17 mouse cellular contexts compared by ENCODE assay signal in the genomic region with DNA sequence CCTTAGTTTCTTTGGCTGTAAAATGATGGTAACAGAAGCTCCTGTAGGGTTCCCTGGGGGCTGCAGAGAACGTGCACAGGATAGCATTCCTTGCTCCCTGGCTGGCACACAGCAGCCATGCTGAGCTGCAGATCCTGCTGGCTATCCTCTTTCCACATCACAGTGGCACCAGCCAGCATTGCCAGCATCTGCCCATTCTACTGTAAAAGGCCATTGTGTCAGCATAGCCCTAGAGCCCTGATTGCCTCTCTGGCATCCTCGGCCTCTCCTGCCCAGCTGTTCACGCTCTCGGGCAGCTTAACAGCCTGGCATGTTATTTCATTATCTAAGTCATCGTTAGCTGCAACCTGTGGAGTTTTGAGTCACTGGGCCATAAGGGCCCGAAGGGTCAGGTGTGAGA.
DNase-seq lines count a peak whose midpoint lies in the region; ATAC-seq lines count a peak whose summit lies in the region.
"Had no signal": no experiment of that assay in that cellular context is flagged by ENCODE, and none has a peak within 500 bp of the region (broad histone marks: within the 10 kb centered on the region; RNA-seq: fewer than 3 reads in every experiment).

No protein-coding gene starts in this region.

- H3K4me1 ChIP-seq in hindbrain, embryonic 13.5 days (replicated peaks) = peaks cover 28% of the 10 kb centered on the region
- H3K4me1 ChIP-seq in hindbrain, embryonic 11.5 days (replicated peaks; ENCODE audit: control insufficient read depth, insufficient read depth, low read length) = peaks cover 3% of the 10 kb centered on the region; the same call in 1 of the 2 replicates
- H3K4me1 ChIP-seq in midbrain, embryonic 15.5 days = peaks cover 9% of the 10 kb centered on the region

- no peak for DNase-seq in hindbrain, embryonic 11.5 days (ENCODE audit: low spot score)
- DNase-seq in MN1 (ENCODE audit: low spot score) = peak; percentile 7
- peak; percentile 65 for DNase-seq in brain, adult 2 months (ENCODE audit: low read depth, low spot score)
- DNase-seq in embryo, embryonic 11 days = no peak
- DNase-seq: cerebellum, adult 11-12 months; heart, adult 11 months; heart, postnatal 4 days; kidney, postnatal 10 days; liver, postnatal 0 days; lung, postnatal 14 days; right cerebral cortex, postnatal 25 days had no signal

- peak overlapping the region; percentile 50 for H3K27ac ChIP-seq in hindbrain, embryonic 13.5 days
- no peak overlapping the region for H3K27ac ChIP-seq in hindbrain, embryonic 11.5 days (ENCODE audit: low read depth, low read length)
- no peak overlapping the region for H3K27ac ChIP-seq in midbrain, embryonic 15.5 days
- H3K27ac ChIP-seq: stomach, postnatal 0 days had no signal

- 59% methylated on average over 6 of the region's 6 CpGs for WGBS in hindbrain, embryonic 13.5 days
- WGBS in hindbrain, embryonic 11.5 days = 75% methylated on average over 6 of the region's 6 CpGs
- 60% methylated on average over 6 of the region's 6 CpGs for WGBS in midbrain, embryonic 15.5 days

- 0 out of 2 replicates have a peak, but pooled peaks cover 4% of the 10 kb centered on the region for H3K36me3 ChIP-seq in hindbrain, embryonic 13.5 days
- no peaks in the 10 kb centered on the region for H3K36me3 ChIP-seq in hindbrain, embryonic 11.5 days (ENCODE audit: control insufficient read depth, insufficient read depth, low read length)
- no peaks in the 10 kb centered on the region for H3K36me3 ChIP-seq in midbrain, embryonic 15.5 days (replicated peaks)

- no peak overlapping the region for H3K4me2 ChIP-seq in hindbrain, embryonic 13.5 days
- H3K4me2 ChIP-seq in hindbrain, embryonic 11.5 days (replicated peaks; ENCODE audit: low read depth, low read length) = no peak overlapping the region
- H3K4me2 ChIP-seq in midbrain, embryonic 15.5 days = no peak overlapping the region
- H3K4me2 ChIP-seq: forebrain, embryonic 13.5 days had no signal

- H3K9ac ChIP-seq in hindbrain, embryonic 13.5 days = no peak overlapping the region
- H3K9ac ChIP-seq in hindbrain, embryonic 11.5 days (ENCODE audit: low read depth, low read length) = no peak overlapping the region
- H3K9ac ChIP-seq in midbrain, embryonic 15.5 days = no peak overlapping the region
- H3K9ac ChIP-seq: forebrain, embryonic 13.5 days; liver, postnatal 0 days had no signal

- H3K4me3 ChIP-seq in hindbrain, embryonic 13.5 days = no peak overlapping the region
- H3K4me3 ChIP-seq in hindbrain, embryonic 11.5 days (ENCODE audit: low read depth, low read length) = no peak overlapping the region
- H3K4me3 ChIP-seq in midbrain, embryonic 15.5 days = no peak overlapping the region
- H3K4me3 ChIP-seq: forebrain, embryonic 13.5 days had no signal

- no peaks in the 10 kb centered on the region for H3K9me3 ChIP-seq in hindbrain, embryonic 13.5 days
- H3K9me3 ChIP-seq in hindbrain, embryonic 11.5 days (ENCODE audit: control insufficient read depth, low read length) = no peaks in the 10 kb centered on the region
- no peaks in the 10 kb centered on the region for H3K9me3 ChIP-seq in midbrain, embryonic 15.5 days
- H3K9me3 ChIP-seq: forebrain, embryonic 13.5 days had no signal

- no peaks in the 10 kb centered on the region for H3K27me3 ChIP-seq in hindbrain, embryonic 13.5 days
- H3K27me3 ChIP-seq in hindbrain, embryonic 11.5 days (ENCODE audit: control insufficient read depth, insufficient read depth, low read length) = no peaks in the 10 kb centered on the region
- H3K27me3 ChIP-seq in midbrain, embryonic 15.5 days (replicated peaks) = no peaks in the 10 kb centered on the region
- H3K27me3 ChIP-seq: forebrain, embryonic 13.5 days had no signal

- ATAC-seq in hindbrain, embryonic 13.5 days (ENCODE audit: low FRiP score) = peak; percentile 40; the same call in 1 of the 2 replicates
- no peak for ATAC-seq in hindbrain, embryonic 11.5 days (ENCODE audit: low FRiP score)
- 0 out of 2 replicates have a peak, but pooled peaks have one; percentile 24 for ATAC-seq in midbrain, embryonic 15.5 days (replicated peaks)
- no peak for ATAC-seq in granulocyte monocyte progenitor cell, adult 5-6 weeks (replicated peaks; ENCODE audit: poor library complexity, severe bottlenecking)
- ATAC-seq: intestine, postnatal 0 days; liver, postnatal 0 days had no signal

Comparison
In these comparisons a context has a peak if more than half of its experiments do, and no peak if none do; other contexts are left out.
1. ATAC-seq: peak in hindbrain, embryonic 13.5 days (single experiment) and midbrain, embryonic 15.5 days (single experiment); none in hindbrain, embryonic 11.5 days (single experiment) and granulocyte monocyte progenitor cell, adult 5-6 weeks (single experiment).
2. DNase-seq: peak in MN1 (single experiment) and brain, adult 2 months (single experiment); none in hindbrain, embryonic 11.5 days (single experiment) and embryo, embryonic 11 days (single experiment).